Mouse (Mus musculus): Measurements from ENCODE around the gene Ubqln1. TPM values are rescaled to one million over a fixed set of nuclear protein-coding genes. Genes with fewer than 3 reads are reported as not detected.
A peak's percentile ranks its signal among the peaks of the same experiment; 100 is the strongest.

Ubqln1 gene
- polyA plus RNA-seq, 1 experiment from 2014 or later: 95.9 TPM

DNA sequence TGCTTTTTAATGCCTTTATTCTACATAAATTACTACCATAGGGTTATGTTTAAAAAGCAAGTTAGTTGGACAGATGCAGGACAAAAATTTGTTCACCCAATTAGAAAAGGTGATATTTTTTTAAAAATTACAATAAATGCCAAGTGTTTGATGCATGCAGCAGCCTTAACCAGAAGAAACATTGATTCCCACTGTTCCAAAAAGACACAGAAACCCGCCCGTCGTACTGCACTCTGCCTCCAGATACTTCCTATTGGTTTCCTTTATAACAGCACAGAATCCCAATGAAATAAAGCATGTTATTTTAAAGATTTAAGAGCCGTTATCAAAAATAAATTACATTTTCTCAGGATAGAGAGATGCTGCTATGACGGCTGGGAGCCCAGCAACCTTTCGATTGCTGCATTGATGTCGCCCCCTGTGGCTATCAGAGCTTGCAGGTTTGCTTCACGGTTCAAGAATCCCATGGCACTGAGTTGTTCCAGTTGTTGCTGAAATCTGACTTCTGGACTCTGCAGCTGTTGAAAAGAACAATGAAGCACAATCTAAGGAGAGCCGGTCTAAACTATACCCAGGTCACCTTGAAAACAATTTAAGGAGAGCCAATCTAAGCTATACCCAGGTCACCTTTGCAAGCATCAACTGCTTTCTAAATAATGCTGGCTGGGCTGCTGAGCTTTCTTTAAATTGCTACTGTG, 37.8 kb downstream of the Ubqln1 start:
- Histone ChIP-seq H3K9ac (ENCODE audit: low read length) (no peak overlapping the region), H3K9me3 (replicated peaks; ENCODE audit: control insufficient read depth, low read length) (no peaks in the 10 kb centered on the region), H3K27ac (ENCODE audit: low read depth, low read length) (no peak overlapping the region), H3K4me2 (ENCODE audit: low read length) (no peak overlapping the region), H3K4me1 (ENCODE audit: control insufficient read depth, insufficient read depth, low read length) (no peaks in the 10 kb centered on the region), H3K36me3 (ENCODE audit: control insufficient read depth, insufficient read depth, low read length) (peaks cover 66% of the 10 kb centered on the region), H3K27me3 (replicated peaks; ENCODE audit: control insufficient read depth, insufficient read depth, low read length) (no peaks in the 10 kb centered on the region), H3K4me3 (ENCODE audit: low read depth, low read length) (no peak overlapping the region)
- no peak for ATAC-seq
- no peak for DNase-seq (ENCODE audit: low spot score)
- WGBS: 88% methylated on average over 9 of the region's 9 CpGs

DNA sequence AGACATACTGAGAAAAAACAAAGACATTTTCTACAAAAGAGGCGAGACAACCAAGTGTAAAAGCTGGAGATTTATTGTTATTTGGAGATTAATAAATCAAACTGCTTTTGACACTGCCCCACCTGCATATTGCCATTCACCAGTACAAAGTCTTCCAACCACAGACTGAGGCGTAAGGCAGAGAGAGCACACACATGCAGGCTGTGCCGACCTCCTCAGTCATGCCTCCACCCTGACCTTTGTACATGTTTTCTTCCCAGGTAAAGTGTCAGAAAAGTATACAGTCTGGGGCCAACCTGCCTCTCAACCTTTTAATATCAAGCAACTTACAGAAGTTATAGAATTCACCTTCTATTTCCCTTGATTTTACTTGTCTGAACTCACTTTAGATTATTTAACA, 39.3 kb downstream of the Ubqln1 start:
- no peak overlapping the region for H3K4me3 ChIP-seq (ENCODE audit: low read depth, low read length)
- H3K4me2 ChIP-seq (ENCODE audit: low read length): no peak overlapping the region
- no peak for ATAC-seq
- no peaks in the 10 kb centered on the region for H3K4me1 ChIP-seq (ENCODE audit: control insufficient read depth, insufficient read depth, low read length)
- H3K9me3 ChIP-seq (replicated peaks; ENCODE audit: control insufficient read depth, low read length): no peaks in the 10 kb centered on the region
- no peak overlapping the region for H3K27ac ChIP-seq (ENCODE audit: low read depth, low read length)
- 96% methylated on average over 3 of the region's 3 CpGs for WGBS
- H3K36me3 ChIP-seq (ENCODE audit: control insufficient read depth, insufficient read depth, low read length): peaks cover 60% of the 10 kb centered on the region
- no peak for DNase-seq (ENCODE audit: low spot score)
- no peaks in the 10 kb centered on the region for H3K27me3 ChIP-seq (replicated peaks; ENCODE audit: control insufficient read depth, insufficient read depth, low read length)
- no peak overlapping the region for H3K9ac ChIP-seq (ENCODE audit: low read length)

DNA sequence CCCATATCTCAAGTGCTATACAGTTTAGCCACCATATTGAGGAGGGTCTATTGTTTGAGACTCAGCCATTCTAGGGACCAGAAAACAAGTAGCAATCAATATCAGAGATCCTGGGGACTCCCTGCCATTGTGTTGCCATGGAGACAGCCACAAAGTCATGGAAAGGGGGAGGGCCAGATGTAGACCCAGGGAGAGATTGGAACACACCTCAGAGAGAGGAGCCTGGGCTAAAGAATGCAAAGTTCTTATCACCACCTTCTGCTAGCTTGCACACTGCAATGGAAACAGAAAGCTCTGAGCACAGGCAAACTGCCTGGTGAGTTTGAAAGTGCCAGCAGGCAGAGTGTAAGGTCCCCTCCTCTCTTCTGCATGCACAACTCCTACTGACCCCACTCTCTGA, 47.3 kb downstream of the Ubqln1 start:
- peaks cover 27% of the 10 kb centered on the region for H3K36me3 ChIP-seq (ENCODE audit: control insufficient read depth, insufficient read depth, low read length)
- no peak overlapping the region for H3K4me3 ChIP-seq (ENCODE audit: low read depth, low read length)
- H3K9me3 ChIP-seq (replicated peaks; ENCODE audit: control insufficient read depth, low read length): no peaks in the 10 kb centered on the region
- no peak overlapping the region for H3K9ac ChIP-seq (ENCODE audit: low read length)
- H3K27ac ChIP-seq (ENCODE audit: low read depth, low read length): no peak overlapping the region
- H3K4me2 ChIP-seq (ENCODE audit: low read length): no peak overlapping the region
- ATAC-seq: no peak
- no peaks in the 10 kb centered on the region for H3K4me1 ChIP-seq (ENCODE audit: control insufficient read depth, insufficient read depth, low read length)
- DNase-seq (ENCODE audit: low spot score): no peak
- no peaks in the 10 kb centered on the region for H3K27me3 ChIP-seq (replicated peaks; ENCODE audit: control insufficient read depth, insufficient read depth, low read length)

DNA sequence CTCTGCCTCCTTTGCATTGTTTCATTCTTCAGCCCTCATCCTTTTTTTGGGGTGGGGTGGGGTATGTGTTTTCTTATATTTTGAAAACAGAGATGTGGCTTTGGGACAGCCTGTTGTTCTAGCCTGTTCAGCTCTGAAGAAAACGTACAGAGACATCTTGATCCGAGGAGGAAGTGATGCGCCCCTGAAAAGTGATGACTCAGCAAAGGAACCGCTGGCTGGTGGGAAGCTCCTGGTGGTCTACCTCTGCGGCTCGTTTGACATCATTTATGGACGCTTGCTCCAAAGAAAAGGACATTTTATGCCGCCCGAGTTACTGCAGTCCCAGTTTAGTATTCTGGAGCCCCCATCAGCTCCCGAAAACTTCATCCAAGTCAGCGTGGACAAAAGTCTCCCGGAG, 52.1 kb downstream of the Ubqln1 start:
- 94% methylated on average over 12 of the region's 12 CpGs for WGBS
- DNase-seq (ENCODE audit: low spot score) (no peak), ATAC-seq (no peak)
- H3K4me2 ChIP-seq (ENCODE audit: low read length): no peak overlapping the region
- peaks cover 37% of the 10 kb centered on the region for H3K36me3 ChIP-seq (ENCODE audit: control insufficient read depth, insufficient read depth, low read length)
- H3K9ac ChIP-seq (ENCODE audit: low read length): no peak overlapping the region
- H3K4me3 ChIP-seq (ENCODE audit: low read depth, low read length): no peak overlapping the region
- no peaks in the 10 kb centered on the region for H3K9me3 ChIP-seq (replicated peaks; ENCODE audit: control insufficient read depth, low read length)
- H3K27me3 ChIP-seq (replicated peaks; ENCODE audit: control insufficient read depth, insufficient read depth, low read length): no peaks in the 10 kb centered on the region
- no peak overlapping the region for H3K27ac ChIP-seq (ENCODE audit: low read depth, low read length)
- peaks cover 1% of the 10 kb centered on the region; the same call in 1 of the 2 replicates for H3K4me1 ChIP-seq (ENCODE audit: control insufficient read depth, insufficient read depth, low read length)

DNA sequence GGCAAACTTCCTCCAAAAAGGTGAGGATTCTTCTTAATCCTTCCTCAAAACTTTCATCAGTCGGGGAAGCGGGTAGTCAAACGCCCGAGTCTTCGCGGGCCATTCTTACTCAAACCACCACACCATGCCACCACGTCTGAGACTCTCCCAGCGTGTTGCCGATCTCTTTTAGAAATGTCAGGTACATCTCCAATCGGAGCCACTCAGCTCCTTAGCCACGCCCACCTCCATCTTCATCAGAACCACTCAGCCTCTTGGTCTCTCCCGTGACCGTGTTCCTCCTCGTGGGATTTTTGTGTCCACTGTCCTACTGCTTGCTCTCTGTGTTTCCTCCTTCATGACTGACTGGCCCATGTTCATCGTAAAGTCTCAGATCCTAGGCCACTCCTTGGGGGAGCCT, 54.7 kb downstream of the Ubqln1 start:
- no peak overlapping the region for H3K4me3 ChIP-seq (ENCODE audit: low read depth, low read length)
- H3K9me3 ChIP-seq (replicated peaks; ENCODE audit: control insufficient read depth, low read length): no peaks in the 10 kb centered on the region
- ATAC-seq (no peak), DNase-seq (ENCODE audit: low spot score) (no peak)
- H3K4me2 ChIP-seq (ENCODE audit: low read length): no peak overlapping the region
- H3K4me1 ChIP-seq (ENCODE audit: control insufficient read depth, insufficient read depth, low read length): peaks cover 8% of the 10 kb centered on the region; the same call in 1 of the 2 replicates
- no peaks in the 10 kb centered on the region for H3K27me3 ChIP-seq (replicated peaks; ENCODE audit: control insufficient read depth, insufficient read depth, low read length)
- H3K27ac ChIP-seq (ENCODE audit: low read depth, low read length): no peak overlapping the region
- 95% methylated on average over 15 of the region's 15 CpGs for WGBS
- no peak overlapping the region for H3K9ac ChIP-seq (ENCODE audit: low read length)
- H3K36me3 ChIP-seq (ENCODE audit: control insufficient read depth, insufficient read depth, low read length): peaks cover 33% of the 10 kb centered on the region

DNA sequence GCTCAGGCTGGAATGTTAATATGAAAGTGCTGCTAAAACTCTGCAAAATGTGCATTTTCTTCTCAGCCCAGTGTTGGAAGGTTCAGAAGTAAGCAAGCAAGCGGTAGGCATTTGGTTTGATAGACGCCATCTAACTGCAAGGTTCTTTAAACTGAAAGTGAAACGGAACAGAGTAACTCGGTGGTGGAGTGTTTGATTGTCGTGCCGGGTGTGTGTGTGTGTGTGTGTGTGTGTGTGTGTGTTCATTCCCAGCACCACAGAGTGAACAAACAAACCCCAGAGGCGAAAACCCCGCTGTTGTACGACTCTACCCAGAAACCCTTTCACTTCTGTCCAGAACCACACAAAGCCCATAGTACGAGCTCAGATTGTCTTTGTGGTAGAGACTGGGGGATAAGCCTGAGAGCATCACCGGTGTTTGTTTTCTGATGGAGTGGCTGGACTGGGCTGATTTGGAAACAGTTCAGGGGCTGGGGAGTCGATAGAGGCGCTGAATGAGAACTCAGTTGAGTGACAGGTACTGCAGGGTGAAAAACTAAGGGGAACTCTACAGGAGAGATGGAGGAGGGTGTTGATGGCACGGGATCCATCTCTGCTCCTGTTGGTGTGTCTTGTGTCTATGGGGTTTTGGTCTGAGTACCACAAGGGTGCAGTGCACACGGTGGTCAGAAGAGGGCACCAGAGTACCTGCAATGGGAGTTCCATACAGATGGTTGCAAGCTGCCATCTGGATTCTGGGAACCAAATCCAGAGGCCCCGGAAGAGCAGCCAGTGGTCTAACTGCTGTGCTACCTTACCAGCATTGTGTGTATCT, 57.1 kb downstream of the Ubqln1 start:
- H3K4me2 ChIP-seq (ENCODE audit: low read length): peak overlapping the region; percentile 87
- H3K4me1 ChIP-seq (ENCODE audit: control insufficient read depth, insufficient read depth, low read length): peaks cover 8% of the 10 kb centered on the region; the same call in 1 of the 2 replicates
- H3K4me3 ChIP-seq (ENCODE audit: low read depth, low read length): peak overlapping the region; percentile 86
- H3K36me3 ChIP-seq (ENCODE audit: control insufficient read depth, insufficient read depth, low read length): peaks cover 22% of the 10 kb centered on the region
- ATAC-seq (peak; percentile 63), DNase-seq (ENCODE audit: low spot score) (peak; percentile 95)
- no peaks in the 10 kb centered on the region for H3K27me3 ChIP-seq (replicated peaks; ENCODE audit: control insufficient read depth, insufficient read depth, low read length)
- 9% methylated on average over 16 of the region's 16 CpGs for WGBS
- peak overlapping the region; percentile 91 for H3K9ac ChIP-seq (ENCODE audit: low read length)
- no peak overlapping the region for H3K27ac ChIP-seq (ENCODE audit: low read depth, low read length)
- H3K9me3 ChIP-seq (replicated peaks; ENCODE audit: control insufficient read depth, low read length): no peaks in the 10 kb centered on the region

DNA sequence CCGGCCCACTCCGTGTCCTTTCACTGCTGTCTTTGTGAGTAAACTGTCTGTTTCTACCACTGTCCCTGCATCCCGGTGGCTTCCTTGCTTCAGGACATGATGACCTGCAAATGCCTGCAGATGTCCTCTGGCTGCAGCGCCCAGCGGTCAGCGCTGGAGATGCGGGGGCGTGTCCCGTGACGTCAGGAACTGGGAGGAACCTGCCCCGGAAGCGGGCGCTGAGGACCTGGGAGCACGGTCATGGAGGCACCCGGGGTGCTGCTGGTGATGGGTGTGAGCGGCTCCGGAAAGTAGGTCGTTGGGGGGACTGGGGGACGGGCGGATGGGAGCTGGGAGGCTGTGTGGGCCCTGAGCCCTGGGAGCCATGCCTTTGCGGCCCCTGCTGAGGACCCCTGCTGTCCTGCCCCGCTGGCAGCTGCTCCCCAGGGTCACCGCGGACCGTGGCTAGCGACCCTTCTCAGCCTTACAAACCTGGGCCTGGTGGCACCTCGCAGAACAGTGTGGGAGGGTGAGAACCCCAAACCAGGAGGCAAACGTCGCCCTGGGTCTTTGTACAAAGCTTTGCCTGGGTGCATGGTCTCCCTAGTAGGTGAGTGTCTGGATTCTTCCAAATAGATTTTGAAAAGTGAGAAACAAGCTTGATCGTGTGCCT, 57.9 kb downstream of the Ubqln1 start, which contains the start of gene Idnk:
Idnk (plus strand) TSS at position 203 of the 652 bp plus-strand sequence.
- H3K4me1 ChIP-seq (ENCODE audit: control insufficient read depth, insufficient read depth, low read length): peaks cover 8% of the 10 kb centered on the region; the same call in 1 of the 2 replicates
- H3K27me3 ChIP-seq (replicated peaks; ENCODE audit: control insufficient read depth, insufficient read depth, low read length): no peaks in the 10 kb centered on the region
- under 1% methylated on average over 30 of the region's 30 CpGs for WGBS
- no peaks in the 10 kb centered on the region for H3K9me3 ChIP-seq (replicated peaks; ENCODE audit: control insufficient read depth, low read length)
- peak within 1 kb of the TSS; percentile 87 for H3K4me2 ChIP-seq (ENCODE audit: low read length)
- peak; percentile 87 for DNase-seq (ENCODE audit: low spot score)
- H3K36me3 ChIP-seq (ENCODE audit: control insufficient read depth, insufficient read depth, low read length): peaks cover 16% of the 10 kb centered on the region
- peak; percentile 90 for ATAC-seq
- peak within 1 kb of the TSS; percentile 86 for H3K4me3 ChIP-seq (ENCODE audit: low read depth, low read length)
- H3K27ac ChIP-seq (ENCODE audit: low read depth, low read length): peak within 1 kb of the TSS; percentile 27; the same call in 1 of the 2 replicates
- H3K9ac ChIP-seq (ENCODE audit: low read length): peak within 1 kb of the TSS; percentile 91

DNA sequence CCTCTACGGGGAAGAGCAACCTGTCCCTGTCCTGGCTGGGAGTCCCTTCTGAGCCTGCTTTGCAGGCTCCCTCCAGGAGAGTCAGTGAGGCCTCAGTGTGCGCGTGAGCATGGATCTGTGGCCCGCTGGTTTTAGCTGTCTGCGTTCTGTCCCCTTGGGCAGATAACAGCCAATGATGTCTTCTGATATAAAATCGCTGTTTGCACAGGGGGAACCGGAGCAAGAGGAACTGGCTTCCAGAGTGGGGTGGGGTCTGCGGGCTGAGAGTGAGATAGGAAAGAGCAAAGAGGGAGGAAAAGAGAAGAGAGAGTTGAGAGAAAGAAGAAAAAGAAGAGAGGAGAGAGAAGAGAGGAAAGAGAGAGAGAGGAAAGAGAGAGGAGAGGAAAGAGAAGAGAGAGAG, 58.4 kb downstream of the Ubqln1 start:
- 23% methylated on average over 8 of the region's 8 CpGs for WGBS
- Histone ChIP-seq H3K9me3 (replicated peaks; ENCODE audit: control insufficient read depth, low read length) (no peaks in the 10 kb centered on the region), H3K4me3 (ENCODE audit: low read depth, low read length) (peak overlapping the region; percentile 86), H3K27me3 (replicated peaks; ENCODE audit: control insufficient read depth, insufficient read depth, low read length) (no peaks in the 10 kb centered on the region), H3K4me1 (ENCODE audit: control insufficient read depth, insufficient read depth, low read length) (peaks cover 8% of the 10 kb centered on the region; the same call in 1 of the 2 replicates), H3K27ac (ENCODE audit: low read depth, low read length) (0 out of 2 replicates have a peak overlapping the region, but pooled peaks have one; percentile 27), H3K4me2 (ENCODE audit: low read length) (peak overlapping the region; percentile 87), H3K36me3 (ENCODE audit: control insufficient read depth, insufficient read depth, low read length) (peaks cover 16% of the 10 kb centered on the region), H3K9ac (ENCODE audit: low read length) (peak overlapping the region; percentile 91)
- ATAC-seq (peak; percentile 11; the same call in 1 of the 2 replicates), DNase-seq (ENCODE audit: low spot score) (no peak)
